Mouse (Mus musculus) MEL-GATA-1-ER (cell line): Measurements from ENCODE around the gene Acbd3.

Source experiments
- DNase-seq: peaks from one replicate; pipeline ENCODE4 v3.0.0-alpha.2; 2012; ENCODE audit warnings: low read depth; ENCODE audit errors: extremely low read depth

The Acbd3 gene

GRCm38 (mm10) chr1:180782906-180783579 is 57.2 kb downstream of the Acbd3 start:
- no peak for DNase-seq

DNA sequence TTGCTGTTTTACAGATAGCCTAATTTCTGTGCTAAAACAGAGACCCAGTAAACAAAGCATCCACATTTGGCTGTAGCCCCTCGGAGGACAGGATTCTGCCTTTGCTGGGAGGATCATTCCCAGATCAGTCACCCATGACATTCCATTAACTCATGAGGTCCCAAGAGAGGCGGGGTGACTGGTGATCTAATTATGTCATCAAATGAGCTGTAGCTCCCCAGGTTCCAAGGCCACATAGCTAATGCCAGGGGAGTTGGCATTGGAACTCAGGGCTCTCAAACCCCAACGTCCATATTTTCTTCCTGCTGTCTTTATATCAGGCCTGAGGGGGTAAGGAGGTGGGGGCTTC is 57.7 kb downstream of the Acbd3 start:
- no peak for DNase-seq

GRCm38 (mm10) chr1:180791821-180792480 is 66.1 kb downstream of the Acbd3 start:
- DNase-seq = no peak

- DNase-seq = no peak
These were observed 67.0 kb downstream of the Acbd3 start for GRCm38 (mm10) chr1:180792814-180793213.

DNA sequence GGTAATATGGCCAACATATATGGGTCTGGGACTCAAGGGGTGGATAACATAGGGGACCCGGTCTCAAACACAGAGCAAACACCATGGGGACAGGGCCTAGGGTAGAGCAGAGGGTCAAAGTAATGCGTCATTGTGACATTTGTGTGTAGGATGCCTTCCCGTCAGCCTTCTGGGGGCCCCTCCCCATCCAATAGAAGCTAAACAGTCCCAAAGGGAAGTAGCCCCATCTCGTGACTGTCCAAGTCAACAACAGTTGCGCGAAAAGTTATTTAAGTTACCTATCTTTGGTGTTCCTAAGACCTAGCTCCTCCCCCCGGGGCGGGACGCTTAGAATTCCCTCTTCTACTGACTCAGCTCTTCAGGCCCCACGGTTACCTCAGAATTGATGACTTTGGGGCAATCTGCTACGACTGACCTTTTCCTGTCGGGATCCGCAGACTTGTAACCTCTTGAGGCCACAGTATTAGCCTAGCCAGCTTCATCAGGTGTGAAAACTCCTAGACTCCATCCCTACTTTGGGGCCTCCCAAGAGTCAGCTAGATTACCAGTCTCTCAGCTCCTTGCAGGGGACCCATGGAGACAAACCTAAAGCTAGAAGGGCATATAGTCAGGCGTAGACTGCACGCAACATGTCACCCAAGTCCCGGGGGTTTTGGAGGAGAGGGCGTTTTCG is 67.7 kb downstream of the Acbd3 start:
- no peak for DNase-seq

DNA sequence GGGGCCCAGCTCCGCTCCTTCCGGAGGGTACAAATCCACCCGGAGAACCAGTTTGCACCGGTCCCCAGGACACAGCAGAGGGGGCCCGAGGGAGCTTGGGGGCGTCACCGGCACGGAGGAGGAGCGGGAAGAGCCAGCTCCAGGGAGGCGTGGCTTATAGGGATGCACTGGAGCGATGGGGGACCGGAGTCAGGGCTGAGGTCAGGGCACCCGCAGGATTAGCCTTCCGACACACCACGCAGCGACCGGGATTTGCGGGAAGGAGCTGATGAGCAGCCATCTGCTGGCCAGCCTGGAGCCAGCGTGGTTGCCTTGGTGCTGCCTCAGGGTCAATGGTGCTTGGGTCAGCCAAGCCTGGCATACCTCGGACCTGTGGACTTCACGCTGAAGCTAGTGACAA is 68.3 kb downstream of the Acbd3 start:
- DNase-seq = no peak

DNA sequence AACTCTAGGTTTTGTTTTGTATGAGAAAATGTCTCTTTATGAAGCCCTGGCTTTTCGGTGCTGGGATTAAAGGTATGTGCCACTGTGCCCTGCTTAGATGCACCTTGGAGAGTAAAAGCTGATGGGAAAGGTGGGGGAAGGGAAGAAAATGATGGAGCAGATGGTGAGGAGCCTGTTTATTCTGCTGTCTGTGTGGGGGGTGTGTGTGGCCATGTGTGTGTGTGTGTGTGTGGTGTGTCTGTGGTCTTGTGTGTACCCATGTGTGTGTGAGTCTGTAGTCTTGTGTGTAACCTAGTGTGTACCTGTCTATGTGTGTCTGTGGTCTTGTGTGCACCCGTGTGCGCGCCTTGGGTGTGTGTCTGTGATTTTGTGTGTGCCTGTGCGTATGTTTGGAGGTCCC is 72.8 kb downstream of the Acbd3 start:
- DNase-seq = no peak

- DNase-seq = peak; percentile 71
These were observed 73.4 kb downstream of the Acbd3 start for GRCm38 (mm10) chr1:180799253-180799652.

DNA sequence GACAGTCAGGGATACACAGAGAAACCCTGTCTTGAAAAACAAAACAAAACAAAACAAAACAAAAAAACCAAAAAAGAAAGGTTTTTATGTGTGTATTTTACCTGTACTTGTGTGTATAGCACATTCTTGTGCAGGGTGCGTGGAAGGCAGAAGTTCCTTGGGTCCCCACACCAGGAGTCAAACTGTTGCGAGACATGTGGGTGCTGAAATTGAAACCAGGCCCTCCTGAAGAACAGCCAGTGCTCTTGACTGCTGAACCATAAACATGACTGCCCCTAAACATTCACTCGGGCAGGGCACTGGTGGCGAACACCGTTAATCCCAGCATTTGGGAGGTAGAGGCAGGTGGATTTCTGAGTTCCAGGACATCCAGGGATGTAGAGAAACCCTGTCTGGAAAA is 74.2 kb downstream of the Acbd3 start:
- no peak for DNase-seq

DNA sequence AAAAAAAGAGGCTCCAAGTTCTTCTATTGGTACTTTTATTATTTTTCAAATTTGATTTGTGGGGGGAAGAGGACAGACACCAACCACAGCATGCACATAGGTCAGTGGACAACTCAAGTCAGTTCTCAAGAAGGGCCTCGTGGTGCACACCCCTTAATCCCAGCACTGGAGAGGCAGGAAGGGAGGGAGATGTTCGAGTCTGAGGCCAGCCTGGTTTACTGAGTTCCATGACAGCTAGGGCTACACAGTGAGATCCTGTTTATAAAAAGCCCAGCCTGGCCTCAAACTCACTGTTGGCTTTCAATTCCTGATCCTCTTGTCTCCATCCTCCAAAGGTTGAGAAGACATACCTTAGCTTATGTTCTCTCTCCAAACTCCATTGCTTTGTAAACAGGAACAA is 75.0 kb downstream of the Acbd3 start:
- DNase-seq = no peak

- DNase-seq = no peak
These were observed 75.7 kb downstream of the Acbd3 start for GRCm38 (mm10) chr1:180801466-180801994.
